Mouse (Mus musculus) ES-Bruce4 (cell line): ENCODE data around the gene Tagln2.

Experiments
- CTCF ChIP-seq: IDR thresholded peaks from one replicate; pipeline ENCODE4 v1.8.1; 2011; ENCODE audit warnings: low read depth, low read length
- POLR2A ChIP-seq: IDR thresholded peaks from one replicate; pipeline ENCODE4 v1.8.1; 2011; ENCODE audit warnings: low read length; ENCODE audit not compliant: insufficient read depth

DNA sequence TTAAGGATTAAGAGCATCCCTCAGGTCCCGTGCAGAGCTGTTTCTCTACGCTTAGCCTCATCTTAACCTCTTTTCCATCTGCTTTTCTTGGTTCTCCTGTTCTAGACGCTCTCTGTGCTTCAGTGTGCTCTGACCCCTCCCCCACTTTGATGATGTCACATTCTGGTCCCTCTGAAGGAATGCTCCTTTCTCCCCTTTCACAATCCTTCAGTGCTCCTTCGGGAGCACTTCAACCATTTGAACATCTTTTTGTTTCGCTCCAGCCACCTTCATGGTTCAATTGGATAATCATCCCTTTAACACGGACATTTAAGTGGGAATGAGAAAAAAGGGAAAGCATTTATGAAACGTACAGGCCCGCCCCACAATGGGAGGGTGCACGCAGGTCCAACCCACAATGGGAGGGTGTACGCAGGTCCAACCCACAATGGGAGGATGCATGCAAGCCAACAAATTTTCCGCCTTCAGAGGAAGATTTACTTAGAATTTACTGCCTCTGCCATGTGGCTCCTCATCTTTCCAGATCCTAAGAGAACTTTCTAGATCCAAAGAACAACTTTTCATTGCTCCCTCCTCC lies 31.5 kb upstream of the Tagln2 start:
- TF ChIP-seq CTCF (no peak), POLR2A (no peak)
